Mouse (Mus musculus): ENCODE data around the gene Kpna1. TPM values are rescaled to one million over a fixed set of nuclear protein-coding genes. Genes with fewer than 3 reads are reported as not detected.
A peak's percentile ranks its signal among the peaks of the same experiment; 100 is the strongest.
"Not testable (repeated sequence)": the region's sequence is repeated elsewhere in the genome, so short reads cannot be mapped to it uniquely, and the experiment has no call there.

Kpna1 gene
- polyA plus RNA-seq (2015; fragmentation: Nextera tagmentation; extraction: Ambion mirVana): 32.4 and 35.6 TPM in 2 replicates

- not testable (repeated sequence) for H3K4me3 ChIP-seq (replicated peaks); H3K9ac ChIP-seq; ATAC-seq (ENCODE audit: insufficient number of reproducible peaks, low FRiP score, low TSS enrichment, low read depth); H3K4me1 ChIP-seq; H3K27me3 ChIP-seq; H3K36me3 ChIP-seq; H3K4me2 ChIP-seq (replicated peaks); H3K27ac ChIP-seq (replicated peaks); H3K9me3 ChIP-seq (replicated peaks)
- WGBS: 92% methylated on average over 1 of the region's 1 CpGs
Measured at GRCm38 (mm10) chr16:35978450-35978849, at the start of gene Kpna1. Gene Kpna1, plus strand, starts transcription at chr16:35978750.

DNA sequence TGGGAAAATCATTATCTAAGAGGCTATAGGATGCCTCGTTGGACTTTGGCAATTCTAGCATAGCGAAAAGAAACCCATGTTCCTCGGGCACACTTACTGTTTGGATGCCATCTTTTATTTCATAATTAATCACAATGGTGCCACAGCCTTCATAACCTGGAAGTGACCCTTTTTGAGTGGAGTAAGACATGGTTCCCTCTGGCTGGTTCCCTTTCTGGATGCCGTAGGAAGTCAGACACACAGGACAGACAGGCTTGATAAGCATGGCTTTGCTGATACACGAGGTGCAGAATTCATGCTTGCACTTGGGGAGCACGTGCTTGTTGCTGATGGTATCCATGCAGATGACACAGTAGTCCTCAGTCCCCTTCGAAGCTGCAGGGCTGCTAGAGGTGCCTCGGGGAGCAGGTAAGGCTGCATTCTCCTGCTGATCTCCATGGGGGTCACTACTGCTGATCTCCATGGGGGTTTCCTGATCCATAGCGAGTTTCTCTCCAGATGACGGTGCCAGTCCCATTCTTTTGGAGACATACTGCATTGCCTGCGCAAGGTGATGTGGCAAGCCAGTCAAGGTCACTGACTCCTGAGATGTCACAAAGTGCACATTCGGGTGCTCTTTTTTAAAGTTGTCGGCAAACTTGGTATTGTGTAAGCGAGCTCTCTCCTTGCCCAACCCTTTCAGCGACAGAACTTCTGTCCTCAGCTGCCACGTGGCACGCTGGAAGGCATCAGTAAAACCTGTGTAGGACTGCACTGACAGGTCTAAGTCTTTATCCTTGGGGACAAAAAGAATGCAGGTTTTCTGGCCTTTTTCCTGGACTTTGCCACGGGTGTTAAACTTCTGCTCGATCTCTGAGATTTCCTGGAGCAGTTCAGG is 46.1 kb upstream of the Kpna1 start:
- no peak overlapping the region for H3K4me3 ChIP-seq (replicated peaks)
- no peaks in the 10 kb centered on the region for H3K9me3 ChIP-seq (replicated peaks)
- H3K27me3 ChIP-seq: no peaks in the 10 kb centered on the region
- no peak overlapping the region for H3K27ac ChIP-seq (replicated peaks)
- no peaks in the 10 kb centered on the region for H3K36me3 ChIP-seq
- WGBS: 77% methylated on average over 19 of the region's 19 CpGs
- ATAC-seq (ENCODE audit: insufficient number of reproducible peaks, low FRiP score, low TSS enrichment, low read depth): no peak
- H3K9ac ChIP-seq: no peak overlapping the region
- no peak overlapping the region for H3K4me2 ChIP-seq (replicated peaks)
- no peaks in the 10 kb centered on the region for H3K4me1 ChIP-seq

GRCm38 (mm10) chr16:35933181-35933580 is 45.4 kb upstream of the Kpna1 start:
- no peak overlapping the region for H3K4me3 ChIP-seq (replicated peaks)
- no peaks in the 10 kb centered on the region for H3K27me3 ChIP-seq
- H3K4me1 ChIP-seq: no peaks in the 10 kb centered on the region
- WGBS: 80% methylated on average over 10 of the region's 10 CpGs
- H3K9ac ChIP-seq: no peak overlapping the region
- H3K27ac ChIP-seq (replicated peaks): no peak overlapping the region
- ATAC-seq (ENCODE audit: insufficient number of reproducible peaks, low FRiP score, low TSS enrichment, low read depth): no peak
- no peaks in the 10 kb centered on the region for H3K36me3 ChIP-seq
- no peaks in the 10 kb centered on the region for H3K9me3 ChIP-seq (replicated peaks)
- no peak overlapping the region for H3K4me2 ChIP-seq (replicated peaks)

GRCm38 (mm10) chr16:35938211-35939151 is 40.1 kb upstream of the Kpna1 start, which contains the start of the genes Parp9 and Dtx3l:
Gene Parp9, plus strand, starts transcription at chr16:35938470.
Gene Dtx3l, minus strand, starts transcription at chr16:35939151.
- Histone ChIP-seq H3K9ac (peak within 1 kb of the TSS; percentile 41), H3K36me3 (no peaks in the 10 kb centered on the region), H3K27ac (replicated peaks) (peak within 1 kb of the TSS; percentile 58), H3K27me3 (no peaks in the 10 kb centered on the region), H3K4me2 (replicated peaks) (peak within 1 kb of the TSS; percentile 82), H3K4me1 (0 out of 2 replicates have a peak, but pooled peaks cover 7% of the 10 kb centered on the region), H3K4me3 (replicated peaks) (peak within 1 kb of the TSS; percentile 69), H3K9me3 (replicated peaks) (no peaks in the 10 kb centered on the region)
- 2% methylated on average over 52 of the region's 52 CpGs for WGBS
- peak; percentile 56; the same call in 1 of the 2 replicates for ATAC-seq (ENCODE audit: insufficient number of reproducible peaks, low FRiP score, low TSS enrichment, low read depth)

- Histone ChIP-seq H3K9ac (peak overlapping the region; percentile 41; the same call in 1 of the 2 replicates), H3K36me3 (no peaks in the 10 kb centered on the region), H3K9me3 (replicated peaks) (no peaks in the 10 kb centered on the region), H3K4me3 (replicated peaks) (peak overlapping the region; percentile 69), H3K4me2 (replicated peaks) (peak overlapping the region; percentile 82), H3K4me1 (0 out of 2 replicates have a peak, but pooled peaks cover 7% of the 10 kb centered on the region), H3K27me3 (no peaks in the 10 kb centered on the region), H3K27ac (replicated peaks) (no peak overlapping the region)
- ATAC-seq (ENCODE audit: insufficient number of reproducible peaks, low FRiP score, low TSS enrichment, low read depth): no peak
- WGBS: 3% methylated on average over 6 of the region's 6 CpGs
Measured at GRCm38 (mm10) chr16:35939261-35939660, 39.3 kb upstream of the Kpna1 start.

DNA sequence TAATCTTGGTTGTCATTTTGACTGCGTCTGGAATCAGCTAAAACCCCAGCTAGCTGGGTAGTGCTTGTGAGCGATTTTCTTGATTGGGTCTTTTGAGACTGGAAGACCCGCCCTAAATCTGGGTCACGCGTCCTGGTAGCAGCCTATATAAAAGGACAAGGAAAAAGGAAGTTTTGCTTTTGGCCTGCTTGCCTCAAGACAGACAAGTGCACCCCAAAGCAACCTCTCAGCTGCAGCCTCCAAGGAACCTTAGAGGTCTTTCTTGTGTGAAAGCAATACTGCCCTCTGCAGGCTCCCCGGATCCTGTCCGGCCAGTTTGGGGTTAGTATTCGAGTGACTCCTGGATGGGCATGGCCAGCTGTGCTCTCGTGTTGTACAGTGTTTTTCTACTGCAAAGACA is 38.9 kb upstream of the Kpna1 start:
- no peak overlapping the region for H3K27ac ChIP-seq (replicated peaks)
- no peaks in the 10 kb centered on the region for H3K27me3 ChIP-seq
- H3K36me3 ChIP-seq: no peaks in the 10 kb centered on the region
- WGBS: 11% methylated on average over 9 of the region's 9 CpGs
- no peak; the same call in 1 of the 2 replicates for ATAC-seq (ENCODE audit: insufficient number of reproducible peaks, low FRiP score, low TSS enrichment, low read depth)
- H3K9ac ChIP-seq: no peak overlapping the region
- 0 out of 2 replicates have a peak, but pooled peaks cover 7% of the 10 kb centered on the region for H3K4me1 ChIP-seq
- H3K4me3 ChIP-seq (replicated peaks): peak overlapping the region; percentile 69
- H3K9me3 ChIP-seq (replicated peaks): no peaks in the 10 kb centered on the region
- H3K4me2 ChIP-seq (replicated peaks): peak overlapping the region; percentile 82

DNA sequence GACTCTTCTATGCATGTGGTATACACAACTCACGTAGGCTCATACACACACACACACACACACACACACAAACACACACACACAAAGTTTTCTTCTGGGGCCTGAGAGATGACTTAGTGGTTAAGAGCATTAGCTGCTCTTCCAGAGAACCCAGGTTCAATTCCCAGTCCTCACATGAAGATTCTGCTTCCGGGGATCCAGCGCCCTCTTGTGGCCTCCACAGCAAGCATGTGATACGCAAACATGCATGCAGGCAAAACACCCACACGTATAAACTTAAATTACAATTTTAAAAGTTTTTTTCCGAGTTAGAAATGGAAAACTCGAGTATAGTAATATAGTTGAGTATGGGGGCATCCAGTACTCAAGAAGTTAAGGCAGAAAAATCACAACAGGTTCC is 37.2 kb upstream of the Kpna1 start:
- 0 out of 2 replicates have a peak, but pooled peaks cover 7% of the 10 kb centered on the region for H3K4me1 ChIP-seq
- no peak for ATAC-seq (ENCODE audit: insufficient number of reproducible peaks, low FRiP score, low TSS enrichment, low read depth)
- H3K9ac ChIP-seq: no peak overlapping the region
- H3K36me3 ChIP-seq: no peaks in the 10 kb centered on the region
- H3K27me3 ChIP-seq: no peaks in the 10 kb centered on the region
- H3K27ac ChIP-seq (replicated peaks): no peak overlapping the region
- H3K4me2 ChIP-seq (replicated peaks): no peak overlapping the region
- H3K4me3 ChIP-seq (replicated peaks): no peak overlapping the region
- 79% methylated on average over 7 of the region's 7 CpGs for WGBS
- no peaks in the 10 kb centered on the region for H3K9me3 ChIP-seq (replicated peaks)

GRCm38 (mm10) chr16:35949264-35949663 is 29.3 kb upstream of the Kpna1 start:
- H3K9ac ChIP-seq: no peak overlapping the region
- no peak for ATAC-seq (ENCODE audit: insufficient number of reproducible peaks, low FRiP score, low TSS enrichment, low read depth)

DNA sequence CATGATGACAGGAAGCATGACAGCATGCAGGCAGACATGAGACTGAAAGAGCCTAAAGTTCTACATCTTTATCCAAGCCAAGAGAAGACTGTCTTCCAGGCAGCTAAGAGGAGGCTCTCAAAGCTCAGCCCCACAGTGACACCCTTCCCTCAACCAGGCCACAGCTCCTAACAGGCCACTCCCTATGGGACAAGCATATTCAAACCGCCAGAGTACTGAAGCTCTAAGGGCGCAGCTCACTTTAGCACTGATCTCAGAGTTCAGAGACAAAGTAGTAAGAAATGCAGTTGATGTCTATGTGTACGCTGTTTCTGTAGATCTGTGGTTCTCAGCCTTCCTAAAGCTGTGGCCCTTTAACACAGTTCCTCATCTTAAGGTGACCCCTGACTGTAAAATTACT is 27.3 kb upstream of the Kpna1 start:
- no peak overlapping the region for H3K4me3 ChIP-seq (replicated peaks)
- H3K36me3 ChIP-seq: no peaks in the 10 kb centered on the region
- H3K9me3 ChIP-seq (replicated peaks): no peaks in the 10 kb centered on the region
- no peaks in the 10 kb centered on the region for H3K4me1 ChIP-seq
- H3K4me2 ChIP-seq (replicated peaks): no peak overlapping the region
- no peak overlapping the region for H3K27ac ChIP-seq (replicated peaks)
- no peaks in the 10 kb centered on the region for H3K27me3 ChIP-seq
- no peak for ATAC-seq (ENCODE audit: insufficient number of reproducible peaks, low FRiP score, low TSS enrichment, low read depth)
- no peak overlapping the region for H3K9ac ChIP-seq
- 92% methylated on average over 3 of the region's 3 CpGs for WGBS

More at GRCm38 (mm10) chr16:35949264-35949663, 29.3 kb upstream of the Kpna1 start:
- H3K27ac ChIP-seq (replicated peaks): no peak overlapping the region
- 60% methylated on average over 5 of the region's 5 CpGs for WGBS
- no peaks in the 10 kb centered on the region for H3K9me3 ChIP-seq (replicated peaks)
- no peaks in the 10 kb centered on the region for H3K36me3 ChIP-seq
- H3K27me3 ChIP-seq: no peaks in the 10 kb centered on the region
- H3K4me1 ChIP-seq: no peaks in the 10 kb centered on the region
- H3K4me2 ChIP-seq (replicated peaks): no peak overlapping the region
- no peak overlapping the region for H3K4me3 ChIP-seq (replicated peaks)

- no peak overlapping the region for H3K4me2 ChIP-seq (replicated peaks)
- 82% methylated on average over 5 of the region's 5 CpGs for WGBS
- no peaks in the 10 kb centered on the region for H3K27me3 ChIP-seq
- no peaks in the 10 kb centered on the region for H3K4me1 ChIP-seq
- no peaks in the 10 kb centered on the region for H3K9me3 ChIP-seq (replicated peaks)
- no peak overlapping the region for H3K9ac ChIP-seq
- H3K36me3 ChIP-seq: no peaks in the 10 kb centered on the region
- H3K27ac ChIP-seq (replicated peaks): no peak overlapping the region
- ATAC-seq (ENCODE audit: insufficient number of reproducible peaks, low FRiP score, low TSS enrichment, low read depth): no peak
- no peak overlapping the region for H3K4me3 ChIP-seq (replicated peaks)
Measured at GRCm38 (mm10) chr16:35952628-35953130, 25.9 kb upstream of the Kpna1 start.

DNA sequence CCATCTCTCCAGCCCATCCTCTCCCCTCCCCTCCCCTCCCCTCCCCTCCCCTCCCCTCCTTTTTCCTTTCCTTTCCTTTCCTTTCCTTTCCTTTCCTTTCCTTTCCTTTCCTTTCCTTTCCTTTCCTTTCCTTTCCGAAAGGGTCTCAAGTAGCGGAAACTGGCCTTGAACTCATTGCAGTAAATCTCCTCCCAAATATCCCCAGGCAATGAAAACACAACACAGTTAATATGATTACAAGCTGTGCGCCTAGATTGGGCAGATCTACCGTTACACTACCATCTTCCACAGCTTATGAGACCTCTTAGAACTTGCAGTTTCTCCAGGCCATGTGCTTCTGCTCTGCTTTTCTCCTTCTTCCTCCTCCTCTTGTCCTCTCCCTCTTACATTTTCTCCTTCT is 12.6 kb upstream of the Kpna1 start:
- H3K4me3 ChIP-seq (replicated peaks); H3K36me3 ChIP-seq; H3K4me2 ChIP-seq (replicated peaks); H3K9me3 ChIP-seq (replicated peaks); ATAC-seq (ENCODE audit: insufficient number of reproducible peaks, low FRiP score, low TSS enrichment, low read depth); H3K4me1 ChIP-seq; H3K9ac ChIP-seq; H3K27ac ChIP-seq (replicated peaks); H3K27me3 ChIP-seq: not testable (repeated sequence)
- WGBS: 52% methylated on average over 4 of the region's 4 CpGs
